Mouse (Mus musculus): Measurements from ENCODE around the gene Gm13272. TPM values are rescaled to one million over a fixed set of nuclear protein-coding genes. Genes with fewer than 3 reads are reported as not detected.
A peak's percentile ranks its signal among the peaks of the same experiment; 100 is the strongest.
"Not testable (repeated sequence)": the region's sequence is repeated elsewhere in the genome, so short reads cannot be mapped to it uniquely, and the experiment has no call there.

Gene Gm13272
- total RNA-seq, 4 experiments from 2014 or later = not detected

DNA sequence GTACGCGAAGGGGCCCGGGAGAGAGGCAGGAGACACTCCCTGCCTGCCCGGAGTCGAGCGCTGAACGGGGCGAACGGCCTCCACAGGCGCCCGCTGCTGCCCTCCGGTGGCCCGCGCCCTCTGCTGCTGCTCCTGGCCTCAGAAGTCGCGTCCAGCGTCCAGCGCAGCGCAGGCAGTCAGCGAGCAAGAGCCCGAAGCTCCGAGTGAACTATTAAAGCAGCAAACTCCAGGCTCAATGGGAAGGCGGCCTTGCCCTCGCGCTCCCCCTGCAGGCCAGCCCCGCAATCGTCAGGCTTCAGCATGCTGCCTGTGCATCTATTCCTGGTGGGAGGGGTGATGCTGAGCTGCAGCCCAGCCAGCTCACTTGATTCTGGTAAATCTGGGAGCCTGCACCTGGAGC is 5.8 kb downstream of the Gm13272 start, which contains the start of gene Gm13276:
Gene Gm13276, plus strand, starts transcription at position 301 of the 400 bp plus-strand sequence.
- DNase-seq (ENCODE audit: low spot score) = not testable (repeated sequence)

DNA sequence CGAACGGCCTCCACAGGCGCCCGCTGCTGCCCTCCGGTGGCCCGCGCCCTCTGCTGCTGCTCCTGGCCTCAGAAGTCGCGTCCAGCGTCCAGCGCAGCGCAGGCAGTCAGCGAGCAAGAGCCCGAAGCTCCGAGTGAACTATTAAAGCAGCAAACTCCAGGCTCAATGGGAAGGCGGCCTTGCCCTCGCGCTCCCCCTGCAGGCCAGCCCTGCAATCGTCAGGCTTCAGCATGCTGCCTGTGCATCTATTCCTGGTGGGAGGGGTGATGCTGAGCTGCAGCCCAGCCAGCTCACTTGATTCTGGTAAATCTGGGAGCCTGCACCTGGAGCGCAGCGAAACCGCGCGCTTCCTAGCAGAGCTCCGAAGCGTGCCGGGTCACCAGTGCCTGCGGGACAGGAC is 8.8 kb downstream of the Gm13272 start, which contains the start of gene Gm13277:
Gene Gm13277, plus strand, starts transcription at position 231 of the 400 bp plus-strand sequence.
- DNase-seq (ENCODE audit: low spot score) = peak; percentile 68

DNA sequence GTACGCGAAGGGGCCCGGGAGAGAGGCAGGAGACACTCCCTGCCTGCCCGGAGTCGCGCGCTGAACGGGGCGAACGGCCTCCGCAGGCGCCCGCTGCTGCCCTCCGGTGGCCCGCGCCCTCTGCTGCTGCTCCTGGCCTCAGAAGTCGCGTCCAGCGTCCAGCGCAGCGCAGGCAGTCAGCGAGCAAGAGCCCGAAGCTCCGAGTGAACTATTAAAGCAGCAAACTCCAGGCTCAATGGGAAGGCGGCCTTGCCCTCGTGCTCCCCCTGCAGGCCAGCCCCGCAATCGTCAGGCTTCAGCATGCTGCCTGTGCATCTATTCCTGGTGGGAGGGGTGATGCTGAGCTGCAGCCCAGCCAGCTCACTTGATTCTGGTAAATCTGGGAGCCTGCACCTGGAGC is 11.6 kb downstream of the Gm13272 start, which contains the start of gene Gm13278:
Gene Gm13278, plus strand, starts transcription at position 301 of the 400 bp plus-strand sequence.
- DNase-seq (ENCODE audit: low spot score) = not testable (repeated sequence)

DNA sequence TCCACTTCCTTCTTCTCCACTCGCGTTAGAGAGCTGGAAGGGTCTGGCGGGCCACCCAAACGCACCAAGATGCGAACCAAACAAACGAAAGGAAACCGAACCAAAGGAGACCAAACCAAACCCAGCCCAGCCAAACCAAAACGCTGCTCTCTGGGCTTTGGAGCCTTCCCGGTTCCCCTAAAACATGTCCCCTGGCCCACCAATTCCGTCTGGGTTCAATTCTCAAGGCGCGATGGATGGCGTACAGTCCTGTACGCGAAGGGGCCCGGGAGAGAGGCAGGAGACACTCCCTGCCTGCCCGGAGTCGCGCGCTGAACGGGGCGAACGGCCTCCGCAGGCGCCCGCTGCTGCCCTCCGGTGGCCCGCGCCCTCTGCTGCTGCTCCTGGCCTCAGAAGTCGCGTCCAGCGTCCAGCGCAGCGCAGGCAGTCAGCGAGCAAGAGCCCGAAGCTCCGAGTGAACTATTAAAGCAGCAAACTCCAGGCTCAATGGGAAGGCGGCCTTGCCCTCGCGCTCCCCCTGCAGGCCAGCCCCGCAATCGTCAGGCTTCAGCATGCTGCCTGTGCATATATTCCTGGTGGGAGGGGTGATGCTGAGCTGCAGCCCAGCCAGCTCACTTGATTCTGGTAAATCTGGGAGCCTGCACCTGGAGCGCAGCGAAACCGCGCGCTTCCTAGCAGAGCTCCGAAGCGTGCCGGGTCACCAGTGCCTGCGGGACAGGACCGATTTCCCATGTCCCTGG is 14.5 kb downstream of the Gm13272 start, which contains the start of gene Gm13275:
Gene Gm13275, plus strand, starts transcription at position 552 of the 740 bp plus-strand sequence.
- DNase-seq (ENCODE audit: low spot score) = peak; percentile 85

DNA sequence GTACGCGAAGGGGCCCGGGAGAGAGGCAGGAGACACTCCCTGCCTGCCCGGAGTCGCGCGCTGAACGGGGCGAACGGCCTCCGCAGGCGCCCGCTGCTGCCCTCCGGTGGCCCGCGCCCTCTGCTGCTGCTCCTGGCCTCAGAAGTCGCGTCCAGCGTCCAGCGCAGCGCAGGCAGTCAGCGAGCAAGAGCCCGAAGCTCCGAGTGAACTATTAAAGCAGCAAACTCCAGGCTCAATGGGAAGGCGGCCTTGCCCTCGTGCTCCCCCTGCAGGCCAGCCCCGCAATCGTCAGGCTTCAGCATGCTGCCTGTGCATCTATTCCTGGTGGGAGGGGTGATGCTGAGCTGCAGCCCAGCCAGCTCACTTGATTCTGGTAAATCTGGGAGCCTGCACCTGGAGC is 17.4 kb downstream of the Gm13272 start, which contains the start of gene Gm13279:
Gene Gm13279, plus strand, starts transcription at position 301 of the 400 bp plus-strand sequence.
- not testable (repeated sequence) for DNase-seq (ENCODE audit: low spot score)

DNA sequence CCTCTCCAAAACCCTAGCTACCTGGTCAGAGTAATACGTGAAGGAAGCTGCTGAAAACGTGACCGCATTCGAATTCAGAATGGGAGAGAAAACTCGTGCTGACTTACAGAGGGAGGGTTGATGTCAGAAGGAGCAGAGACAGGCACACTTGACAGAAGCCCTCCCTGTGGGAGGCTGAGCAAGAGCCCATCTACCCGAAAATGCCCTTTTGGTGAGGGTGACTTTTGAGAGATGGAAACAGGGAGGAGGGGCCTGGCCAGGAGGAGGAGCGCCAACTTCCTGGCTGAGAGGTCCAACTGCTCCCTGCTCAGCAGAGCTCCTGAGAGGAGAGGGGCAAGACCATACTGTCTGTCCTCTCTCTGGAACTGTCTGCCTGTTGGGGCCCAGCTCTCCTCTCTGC is 19.7 kb downstream of the Gm13272 start, which contains the start of gene Gm13285:
Gene Gm13285, plus strand, starts transcription at position 301 of the 400 bp plus-strand sequence.
- DNase-seq (ENCODE audit: low spot score) = not testable (repeated sequence)

DNA sequence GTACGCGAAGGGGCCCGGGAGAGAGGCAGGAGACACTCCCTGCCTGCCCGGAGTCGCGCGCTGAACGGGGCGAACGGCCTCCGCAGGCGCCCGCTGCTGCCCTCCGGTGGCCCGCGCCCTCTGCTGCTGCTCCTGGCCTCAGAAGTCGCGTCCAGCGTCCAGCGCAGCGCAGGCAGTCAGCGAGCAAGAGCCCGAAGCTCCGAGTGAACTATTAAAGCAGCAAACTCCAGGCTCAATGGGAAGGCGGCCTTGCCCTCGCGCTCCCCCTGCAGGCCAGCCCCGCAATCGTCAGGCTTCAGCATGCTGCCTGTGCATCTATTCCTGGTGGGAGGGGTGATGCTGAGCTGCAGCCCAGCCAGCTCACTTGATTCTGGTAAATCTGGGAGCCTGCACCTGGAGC is 23.3 kb downstream of the Gm13272 start, which contains the start of gene Gm13287:
Gene Gm13287, plus strand, starts transcription at position 301 of the 400 bp plus-strand sequence.
- not testable (repeated sequence) for DNase-seq (ENCODE audit: low spot score)

DNA sequence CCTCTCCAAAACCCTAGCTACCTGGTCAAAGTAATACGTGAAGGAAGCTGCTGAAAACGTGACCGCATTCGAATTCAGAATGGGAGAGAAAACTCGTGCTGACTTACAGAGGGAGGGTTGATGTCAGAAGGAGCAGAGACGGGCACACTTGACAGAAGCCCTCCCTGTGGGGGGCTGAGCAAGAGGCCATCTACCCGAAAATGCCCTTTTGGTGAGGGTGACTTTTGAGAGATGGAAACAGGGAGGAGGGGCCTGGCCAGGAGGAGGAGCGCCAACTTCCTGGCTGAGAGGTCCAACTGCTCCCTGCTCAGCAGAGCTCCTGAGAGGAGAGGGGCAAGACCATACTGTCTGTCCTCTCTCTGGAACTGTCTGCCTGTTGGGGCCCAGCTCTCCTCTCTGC is 25.6 kb downstream of the Gm13272 start, which contains the start of gene Gm13288:
Gene Gm13288, plus strand, starts transcription at position 301 of the 400 bp plus-strand sequence.
- DNase-seq (ENCODE audit: low spot score) = not testable (repeated sequence)

DNA sequence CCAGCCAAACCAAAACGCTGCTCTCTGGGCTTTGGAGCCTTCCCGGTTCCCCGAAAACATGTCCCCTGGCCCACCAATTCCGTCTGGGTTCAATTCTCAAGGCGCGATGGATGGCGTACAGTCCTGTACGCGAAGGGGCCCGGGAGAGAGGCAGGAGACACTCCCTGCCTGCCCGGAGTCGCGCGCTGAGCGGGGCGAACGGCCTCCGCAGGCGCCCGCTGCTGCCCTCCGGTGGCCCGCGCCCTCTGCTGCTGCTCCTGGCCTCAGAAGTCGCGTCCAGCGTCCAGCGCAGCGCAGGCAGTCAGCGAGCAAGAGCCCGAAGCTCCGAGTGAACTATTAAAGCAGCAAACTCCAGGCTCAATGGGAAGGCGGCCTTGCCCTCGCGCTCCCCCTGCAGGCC is 26.1 kb downstream of the Gm13272 start:
- not testable (repeated sequence) for DNase-seq (ENCODE audit: low spot score)

DNA sequence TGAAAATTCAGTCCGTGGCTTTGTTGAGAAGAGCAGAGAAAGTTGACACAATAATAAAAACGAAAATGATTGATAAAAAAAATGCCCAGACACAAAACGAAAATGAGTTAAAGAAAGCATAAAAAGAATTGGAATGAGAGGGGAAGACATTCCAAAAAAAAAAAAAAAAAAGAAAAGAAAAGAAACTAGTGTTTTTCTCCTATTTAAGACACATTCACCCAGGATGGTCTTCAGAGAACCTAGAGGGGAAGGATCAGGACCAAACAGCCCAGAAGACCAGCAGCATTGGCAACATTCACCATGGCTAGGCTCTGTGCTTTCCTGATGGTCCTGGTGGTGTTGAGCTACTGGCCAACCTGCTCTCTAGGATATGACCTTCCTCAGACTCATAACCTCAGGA is 36.3 kb downstream of the Gm13272 start, which contains the start of gene Ifna7:
Gene Ifna7, plus strand, starts transcription at position 301 of the 400 bp plus-strand sequence.
- no peak for DNase-seq (ENCODE audit: low spot score)

DNA sequence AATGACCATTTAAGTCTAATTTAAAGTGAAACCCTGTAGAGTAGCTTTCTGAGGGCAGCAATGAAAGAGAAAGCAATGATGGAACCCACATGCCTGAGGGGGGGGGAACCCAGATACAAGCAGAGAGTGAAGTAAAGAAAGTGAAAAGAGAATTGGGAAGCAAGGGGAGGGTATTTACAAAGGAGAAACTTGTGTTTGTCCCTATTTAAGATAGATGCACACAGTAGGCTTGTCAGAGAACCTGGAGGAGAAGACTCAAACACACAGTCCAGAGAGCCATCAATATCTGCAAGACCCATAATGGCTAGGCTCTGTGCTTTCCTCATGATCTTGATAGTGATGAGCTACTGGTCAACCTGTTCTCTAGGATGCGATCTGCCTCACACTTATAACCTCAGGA is 40.0 kb downstream of the Gm13272 start, which contains the start of gene Ifna11:
Gene Ifna11, plus strand, starts transcription at position 301 of the 400 bp plus-strand sequence.
- DNase-seq (ENCODE audit: low spot score) = no peak

DNA sequence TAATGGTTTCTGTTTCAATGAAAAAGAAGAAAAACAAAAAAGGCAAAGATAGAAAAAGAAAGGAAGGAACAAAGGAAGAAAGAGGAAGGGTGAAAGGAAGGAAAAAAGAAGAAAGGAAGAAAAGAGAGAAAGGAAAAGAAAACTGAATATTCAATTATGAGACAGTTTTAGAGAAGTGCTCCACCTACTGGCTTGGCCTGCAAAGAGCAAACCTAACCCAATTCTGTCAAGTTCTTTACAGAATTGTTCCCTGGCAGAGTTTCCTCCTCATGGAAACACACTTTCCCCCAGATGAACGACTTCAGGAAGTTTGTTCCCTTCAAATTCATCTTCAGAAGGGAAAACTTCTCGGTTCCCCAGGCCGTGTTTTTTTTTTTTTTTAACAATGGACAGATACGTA is 43.3 kb downstream of the Gm13272 start:
- DNase-seq (ENCODE audit: low spot score) = no peak

DNA sequence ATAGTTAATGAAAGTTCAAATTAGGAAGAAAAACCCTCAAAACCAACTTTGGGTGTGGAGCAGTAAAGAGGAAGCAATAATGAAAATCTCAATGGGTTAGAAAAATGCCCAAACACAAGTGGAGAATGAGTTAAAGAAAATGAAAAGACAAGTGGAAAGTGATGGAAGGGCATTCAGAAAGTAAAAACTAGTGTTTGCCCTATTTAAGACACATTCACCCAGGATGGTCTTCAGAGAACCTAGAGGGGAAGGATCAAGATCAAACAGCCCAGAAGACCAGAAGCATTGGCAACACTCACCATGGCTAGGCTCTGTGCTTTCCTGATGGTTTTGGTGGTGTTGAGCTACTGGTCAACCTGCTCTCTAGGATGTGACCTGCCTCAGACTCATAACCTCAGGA is 47.5 kb downstream of the Gm13272 start, which contains the start of gene Ifna6:
Gene Ifna6, plus strand, starts transcription at position 301 of the 400 bp plus-strand sequence.
- DNase-seq (ENCODE audit: low spot score) = not testable (repeated sequence)

Other genes with a start within 250 kb of the Gm13272 start
- gene Ifna15, start 221.6 kb upstream of the Gm13272 start, total RNA-seq (2022) = not detected
- not detected for gene Ifna14, start 208.1 kb upstream of the Gm13272 start, total RNA-seq (2022)
- not detected for gene Ifna9, start 187.5 kb upstream of the Gm13272 start, total RNA-seq (2022)
- not detected for gene Ifna12, start 176.5 kb upstream of the Gm13272 start, total RNA-seq (2022)
- gene C87499, start 145.4 kb upstream of the Gm13272 start, total RNA-seq (2022) = not detected
- gene Ifna13, start 135.4 kb upstream of the Gm13272 start, total RNA-seq (2022) = not detected
- gene Ifna16, start 102.9 kb upstream of the Gm13272 start, total RNA-seq (2022) = not detected
- gene Ifna2, start 95.9 kb upstream of the Gm13272 start, total RNA-seq (2022) = not detected
- not detected for gene Ifnab, start 88.5 kb upstream of the Gm13272 start, total RNA-seq (2022)
- gene Gm26566, start 58.0 kb upstream of the Gm13272 start, total RNA-seq (2022) = under 1 TPM; 0.41 to 0.87 (median 0.64) TPM
- 10 to 100 TPM; 67.8 to 80.5 (median 71.9) TPM for gene Klhl9, start 57.4 kb upstream of the Gm13272 start, total RNA-seq (2022)
- gene Gm13271, start 25.0 kb upstream of the Gm13272 start, total RNA-seq (2022) = not detected
- not detected for gene Gm13283, start 19.7 kb upstream of the Gm13272 start, total RNA-seq (2022)
- gene Gm13290, start 6.0 kb upstream of the Gm13272 start, total RNA-seq (2022) = not detected
- not detected for gene Gm13289, start 2.9 kb upstream of the Gm13272 start, total RNA-seq (2022)
- not detected for gene Ifnz, start 2.3 kb downstream of the Gm13272 start, total RNA-seq (2022)
- not detected for gene Gm13276, start 5.9 kb downstream of the Gm13272 start, total RNA-seq (2022)
- gene Gm13277, start 8.8 kb downstream of the Gm13272 start, total RNA-seq (2022) = not detected
- gene Gm13278, start 11.7 kb downstream of the Gm13272 start, total RNA-seq (2022) = not detected
- gene Gm13275, start 14.6 kb downstream of the Gm13272 start, total RNA-seq (2022) = not detected
- gene Gm13279, start 17.5 kb downstream of the Gm13272 start, total RNA-seq (2022) = not detected
- gene Gm13285, start 19.8 kb downstream of the Gm13272 start, total RNA-seq (2022) = not detected
- not detected for gene Gm13287, start 23.4 kb downstream of the Gm13272 start, total RNA-seq (2022)
- gene Gm13288, start 25.7 kb downstream of the Gm13272 start, total RNA-seq (2022) = not detected
- gene Ifna7, start 36.4 kb downstream of the Gm13272 start, total RNA-seq (2022) = not detected
- gene Ifna11, start 40.1 kb downstream of the Gm13272 start, total RNA-seq (2022) = not detected
- not detected for gene Ifna6, start 47.6 kb downstream of the Gm13272 start, total RNA-seq (2022)
- not detected for gene Ifna5, start 55.7 kb downstream of the Gm13272 start, total RNA-seq (2022)
- gene Ifna4, start 62.0 kb downstream of the Gm13272 start, total RNA-seq (2022) = not detected
- not detected for gene Ifna1, start 70.2 kb downstream of the Gm13272 start, total RNA-seq (2022)
- not detected for gene Ifne, start 100.4 kb downstream of the Gm13272 start, total RNA-seq (2022)

All from heart, adult 8-10 months (tissue).